Mouse (Mus musculus) megakaryocyte, embryonic 14.5 days (primary cell): ENCODE measurements at regions not wholly inside any gene's neighbourhood (a gene's known extent, or its start where the extent isn't known, plus 50 kb on each side); places are given as distances from the start of the nearest gene placed in this dataset.

Experiments
- FLI1 ChIP-seq: IDR thresholded peaks from 2 replicates; pipeline ENCODE4 v1.6.1; 2012; ENCODE audit warnings: low read length, inconsistent platforms, mixed read lengths
- GATA1 ChIP-seq: IDR thresholded peaks from 3 replicates; pipeline ENCODE4 v1.6.1; 2012; ENCODE audit warnings: mixed read lengths, low read length, inconsistent platforms, borderline replicate concordance

DNA sequence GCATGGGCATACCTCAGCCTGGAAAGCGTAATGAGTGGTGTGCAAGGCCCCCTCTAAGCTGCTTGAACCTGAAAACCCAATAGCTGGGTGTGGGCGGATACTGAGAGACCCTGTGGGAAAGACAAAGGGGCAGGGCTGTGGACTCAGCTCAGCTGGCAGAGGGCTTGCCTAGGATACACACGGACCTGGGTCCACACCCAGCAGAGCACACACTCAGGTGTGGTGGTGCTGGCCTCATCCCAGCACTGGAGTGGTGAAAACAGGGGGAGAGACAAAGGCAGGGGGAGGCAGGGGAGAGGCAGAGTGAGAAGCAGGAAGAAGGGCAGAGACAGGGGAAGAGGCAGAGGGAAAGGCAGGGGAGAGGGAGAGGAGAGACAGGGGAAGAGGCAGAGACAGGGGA is 189.5 kb downstream of the Ajap1 start:
- no peak for TF ChIP-seq GATA1
- no peak for TF ChIP-seq FLI1
